Mouse (Mus musculus): ENCODE measurements at regions not wholly inside any gene's neighbourhood (a gene's known extent, or its start where the extent isn't known, plus 50 kb on each side); places are given as distances from the start of the nearest gene placed in this dataset.
A peak's percentile ranks its signal among the peaks of the same experiment; 100 is the strongest.

- no peak for DNase-seq (ENCODE audit: low read depth, low spot score)
Measured at GRCm38 (mm10) chr6:101048431-101048830, 215.0 kb downstream of the Ppp4r2 start.

- DNase-seq (ENCODE audit: low read depth, low spot score) = peak; percentile 41
Measured at GRCm38 (mm10) chr6:101048836-101049361, 215.5 kb downstream of the Ppp4r2 start.

- no peak for DNase-seq (ENCODE audit: low read depth, low spot score)
Measured at GRCm38 (mm10) chr6:101054880-101055279, 221.5 kb downstream of the Ppp4r2 start.

GRCm38 (mm10) chr6:101056318-101056717 is 222.9 kb downstream of the Ppp4r2 start:
- DNase-seq (ENCODE audit: low read depth, low spot score) = no peak

GRCm38 (mm10) chr6:101059058-101059457 is 225.6 kb downstream of the Ppp4r2 start:
- no peak for DNase-seq (ENCODE audit: low read depth, low spot score)

GRCm38 (mm10) chr6:101062186-101062585 is 228.8 kb downstream of the Ppp4r2 start:
- no peak for DNase-seq (ENCODE audit: low read depth, low spot score)

GRCm38 (mm10) chr6:101075753-101076516 is 242.5 kb downstream of the Ppp4r2 start:
- DNase-seq (ENCODE audit: low read depth, low spot score) = no peak

GRCm38 (mm10) chr6:101078294-101078693 is 244.9 kb downstream of the Ppp4r2 start:
- no peak for DNase-seq (ENCODE audit: low read depth, low spot score)

- DNase-seq (ENCODE audit: low read depth, low spot score) = peak; percentile 13
Measured at GRCm38 (mm10) chr6:101083676-101084075, 250.3 kb downstream of the Ppp4r2 start.

- no peak for DNase-seq (ENCODE audit: low read depth, low spot score)
Measured at GRCm38 (mm10) chr6:101092179-101092578, 258.8 kb downstream of the Ppp4r2 start.

Measured in ZHBTc4 (cell line).